Mouse (Mus musculus): Measurements from ENCODE around the gene Ppil6. TPM values are rescaled to one million over a fixed set of nuclear protein-coding genes. Genes with fewer than 3 reads are reported as not detected.

The Ppil6 gene
- total RNA-seq, 2 experiments from 2014 or later = not detected

- ATAC-seq (replicated peaks; ENCODE audit: poor library complexity, severe bottlenecking) = peak; percentile 56
Measured at GRCm38 (mm10) chr10:41477278-41478181, 12.7 kb upstream of the Ppil6 start.

GRCm38 (mm10) chr10:41479961-41480360 lies 10.3 kb upstream of the Ppil6 start:
- ATAC-seq (replicated peaks; ENCODE audit: poor library complexity, severe bottlenecking) = no peak

- no peak for ATAC-seq (replicated peaks; ENCODE audit: poor library complexity, severe bottlenecking)
Measured at GRCm38 (mm10) chr10:41480938-41481880, 9.0 kb upstream of the Ppil6 start.

- ATAC-seq (replicated peaks; ENCODE audit: poor library complexity, severe bottlenecking) = no peak
Measured at GRCm38 (mm10) chr10:41482446-41482845, 7.8 kb upstream of the Ppil6 start.

GRCm38 (mm10) chr10:41485778-41486177 lies 4.5 kb upstream of the Ppil6 start:
- ATAC-seq (replicated peaks; ENCODE audit: poor library complexity, severe bottlenecking) = no peak

GRCm38 (mm10) chr10:41486506-41487170 lies 3.6 kb upstream of the Ppil6 start:
- no peak for ATAC-seq (replicated peaks; ENCODE audit: poor library complexity, severe bottlenecking)

- peak; percentile 57 for ATAC-seq (replicated peaks; ENCODE audit: poor library complexity, severe bottlenecking)
Measured at GRCm38 (mm10) chr10:41488877-41489276, 1.4 kb upstream of the Ppil6 start.

GRCm38 (mm10) chr10:41489294-41489693 lies 945 bp upstream of the Ppil6 start:
- ATAC-seq (replicated peaks; ENCODE audit: poor library complexity, severe bottlenecking) = no peak

GRCm38 (mm10) chr10:41490518-41490873 lies 257 bp downstream of the Ppil6 start:
- no peak for ATAC-seq (replicated peaks; ENCODE audit: poor library complexity, severe bottlenecking)

GRCm38 (mm10) chr10:41491111-41491510 lies 872 bp downstream of the Ppil6 start:
- ATAC-seq (replicated peaks; ENCODE audit: poor library complexity, severe bottlenecking) = no peak

- no peak for ATAC-seq (replicated peaks; ENCODE audit: poor library complexity, severe bottlenecking)
Measured at GRCm38 (mm10) chr10:41500941-41501340, 10.7 kb downstream of the Ppil6 start.

GRCm38 (mm10) chr10:41504996-41505395 lies 14.8 kb downstream of the Ppil6 start:
- ATAC-seq (replicated peaks; ENCODE audit: poor library complexity, severe bottlenecking) = no peak

GRCm38 (mm10) chr10:41505446-41505845 lies 15.2 kb downstream of the Ppil6 start:
- ATAC-seq (replicated peaks; ENCODE audit: poor library complexity, severe bottlenecking) = peak; percentile 69; the same call in 1 of the 2 replicates

- peak; percentile 66 for ATAC-seq (replicated peaks; ENCODE audit: poor library complexity, severe bottlenecking)
Measured at GRCm38 (mm10) chr10:41509160-41509559, 18.9 kb downstream of the Ppil6 start.

GRCm38 (mm10) chr10:41514301-41514700 lies 24.1 kb downstream of the Ppil6 start:
- no peak for ATAC-seq (replicated peaks; ENCODE audit: poor library complexity, severe bottlenecking)

GRCm38 (mm10) chr10:41514921-41515320 lies 24.7 kb downstream of the Ppil6 start:
- ATAC-seq (replicated peaks; ENCODE audit: poor library complexity, severe bottlenecking) = no peak

- peak; percentile 38 for ATAC-seq (replicated peaks; ENCODE audit: poor library complexity, severe bottlenecking)
Measured at GRCm38 (mm10) chr10:41518508-41518980, 28.3 kb downstream of the Ppil6 start.

GRCm38 (mm10) chr10:41518981-41519618 lies 28.9 kb downstream of the Ppil6 start, which contains the start of gene Cd164:
TSS of gene Cd164 (plus strand) at chr10:41519414.
- ATAC-seq (replicated peaks; ENCODE audit: poor library complexity, severe bottlenecking) = peak; percentile 50

- ATAC-seq (replicated peaks; ENCODE audit: poor library complexity, severe bottlenecking) = peak; percentile 13
Measured at GRCm38 (mm10) chr10:41519640-41520409, 29.6 kb downstream of the Ppil6 start.
